Mouse (Mus musculus) layer of hippocampus, adult 2 months (tissue): Measurements from ENCODE around the gene Etl4. TPM values are rescaled to one million over a fixed set of nuclear protein-coding genes. Genes with fewer than 3 reads are reported as not detected.
A peak's percentile ranks its signal among the peaks of the same experiment; 100 is the strongest.

Source experiments
- DNase-seq, 2 experiments: peaks; one replicate each; pipeline ENCODE4 v3.0.0; 2022; ENCODE audit warnings: low spot score in 2 of 2
- H3K27ac ChIP-seq: fragments of 200-600 bp; 2 replicates; pipeline ENCODE4 v1.8.1; 2022
- H3K4me3 ChIP-seq: fragments of 200-600 bp; 2 replicates; pipeline ENCODE4 v1.8.1; 2022; ENCODE audit warnings: mild to moderate bottlenecking
- CTCF ChIP-seq: fragments of 200-600 bp; conservative IDR thresholded peaks from 2 replicates; pipeline ENCODE4 v1.8.1; 2022; ENCODE audit warnings: antibody characterized with exemption, mild to moderate bottlenecking, moderate library complexity
- total RNA-seq, 2 experiments: library from RNA; stranded (reverse); gene quantifications; 2 replicates each; pipeline ENCODE4 v1.2.3; 2021

Gene Etl4
- total RNA-seq, 2 experiments from 2014 or later: 68.4 to 75.9 TPM

DNA sequence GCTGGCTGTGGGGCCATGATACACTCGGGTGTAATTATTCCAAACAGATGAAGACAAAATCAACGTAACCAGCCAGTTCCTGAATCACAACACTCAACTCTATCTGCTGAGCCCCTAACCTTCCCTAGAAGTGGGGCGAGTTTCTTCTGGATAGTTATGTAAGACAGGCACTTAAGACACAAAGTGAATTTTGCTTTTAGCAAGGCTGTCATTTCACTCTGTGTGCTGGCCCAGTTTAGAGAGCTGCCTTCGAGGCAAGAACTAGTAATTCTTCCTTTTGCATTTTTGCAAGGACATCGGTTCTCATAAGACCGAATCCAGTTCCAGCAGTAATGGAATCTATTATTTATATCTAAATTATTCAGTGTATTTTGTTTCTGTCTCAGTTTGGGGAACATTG is 487.4 kb downstream of the Etl4 start:
- no peak for TF ChIP-seq CTCF
- DNase-seq: no peak
- no peak overlapping the region for H3K4me3 ChIP-seq
- H3K27ac ChIP-seq: no peak overlapping the region

GRCm38 (mm10) chr2:20400556-20400955 is 491.0 kb downstream of the Etl4 start:
- no peak for TF ChIP-seq CTCF
- Histone ChIP-seq H3K27ac (no peak overlapping the region), H3K4me3 (no peak overlapping the region)
- DNase-seq: no peak

DNA sequence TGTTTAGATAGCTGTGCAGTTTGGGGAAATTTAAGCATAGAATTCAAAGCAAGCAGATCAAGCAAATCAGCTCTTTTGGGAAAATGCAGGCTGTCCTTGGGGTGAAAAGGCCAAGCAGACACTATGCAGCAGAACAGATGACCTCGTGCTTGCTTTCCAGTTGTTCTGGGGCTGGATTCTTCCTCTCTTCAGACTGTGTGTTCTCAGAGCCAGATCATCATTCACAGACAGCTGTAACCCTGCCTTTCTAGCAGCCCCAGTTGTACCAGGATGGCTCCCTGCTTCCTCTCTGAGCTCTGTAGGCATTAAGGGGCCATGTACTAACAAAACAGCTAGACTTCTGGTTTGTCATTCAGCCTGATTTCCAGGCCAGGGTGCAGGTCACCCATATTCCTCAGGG is 494.8 kb downstream of the Etl4 start:
- TF ChIP-seq CTCF: no peak
- H3K27ac ChIP-seq: no peak overlapping the region
- no peak for DNase-seq
- H3K4me3 ChIP-seq: no peak overlapping the region

GRCm38 (mm10) chr2:20407101-20407500 is 497.5 kb downstream of the Etl4 start:
- DNase-seq: peak; percentile 10 to 29
- Histone ChIP-seq H3K27ac (no peak overlapping the region), H3K4me3 (no peak overlapping the region)
- TF ChIP-seq CTCF: no peak

DNA sequence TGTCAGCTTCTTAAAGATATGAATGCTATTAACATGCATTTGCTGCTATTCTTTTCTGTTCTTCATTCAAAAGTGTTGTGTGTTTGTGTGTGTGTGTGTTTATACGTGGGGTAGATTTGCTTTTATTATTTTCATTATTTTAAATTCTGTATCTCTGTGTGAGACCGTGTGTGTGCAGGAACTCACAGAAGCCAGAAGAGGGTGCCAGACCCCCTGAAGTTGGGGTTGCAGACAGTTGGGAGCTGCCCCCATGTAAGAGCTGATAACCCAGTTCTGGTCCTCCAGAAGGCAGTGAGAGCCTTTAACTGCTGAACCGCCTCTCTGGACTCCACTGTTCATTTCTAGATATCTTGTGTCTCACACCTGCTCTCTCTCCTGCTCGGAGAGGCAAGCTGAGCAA is 505.3 kb downstream of the Etl4 start:
- Histone ChIP-seq H3K27ac (no peak overlapping the region), H3K4me3 (no peak overlapping the region)
- no peak for DNase-seq
- peak; percentile 13; the same call in 1 of the 2 replicates for TF ChIP-seq CTCF

DNA sequence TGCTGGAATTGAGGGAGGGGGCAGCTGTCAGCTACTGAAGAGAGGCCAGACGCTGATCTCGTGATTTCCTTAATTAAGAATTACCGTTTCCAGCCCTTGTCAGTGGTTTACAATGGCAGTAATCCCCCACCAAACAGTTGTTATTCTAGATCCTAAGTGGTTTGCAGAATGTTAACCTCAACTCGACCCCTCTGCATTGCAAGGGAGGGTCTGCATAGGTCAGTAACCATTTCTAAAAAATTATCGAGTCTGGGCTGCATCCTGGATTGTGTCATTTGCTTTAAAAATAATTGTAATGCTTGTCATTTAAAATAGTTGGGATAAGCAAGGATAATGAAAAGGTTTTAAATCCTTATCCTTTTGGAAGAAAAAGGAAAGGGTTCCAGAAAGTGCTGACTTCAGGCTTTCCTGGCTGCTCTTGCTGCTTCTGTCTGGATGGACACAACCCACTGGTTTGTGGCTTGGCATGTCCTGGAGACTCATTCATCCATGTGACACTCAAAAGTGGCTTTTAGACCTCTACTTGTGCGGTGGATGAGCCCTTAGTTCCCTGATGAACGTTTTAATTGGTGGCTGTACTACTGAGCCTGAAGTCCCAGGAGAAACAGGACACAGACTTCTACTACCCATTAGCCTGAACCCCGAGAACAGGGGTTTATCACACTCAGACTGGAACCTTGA is 507.5 kb downstream of the Etl4 start:
- H3K27ac ChIP-seq: no peak overlapping the region
- H3K4me3 ChIP-seq: no peak overlapping the region
- TF ChIP-seq CTCF: no peak
- DNase-seq: no peak

DNA sequence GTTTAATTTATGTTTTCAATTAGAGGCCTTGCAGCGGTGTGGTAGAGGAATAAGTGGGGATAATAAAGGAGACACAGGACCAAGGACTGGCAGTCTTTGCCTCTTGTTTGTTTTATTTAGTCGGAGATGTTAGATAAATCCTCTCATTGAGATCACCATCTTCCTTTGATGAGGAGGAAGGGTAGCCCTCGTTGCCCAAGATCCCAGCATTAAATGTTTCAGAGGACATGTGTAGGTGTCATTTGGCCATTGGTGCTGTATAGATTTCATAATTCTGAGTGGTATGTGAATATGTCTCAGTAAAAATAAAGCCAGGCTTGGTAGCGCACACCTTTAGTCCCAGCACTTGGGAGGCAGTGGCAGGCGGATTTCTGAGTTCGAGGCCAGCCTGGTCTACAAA is 508.4 kb downstream of the Etl4 start:
- no peak for TF ChIP-seq CTCF
- Histone ChIP-seq H3K27ac (no peak overlapping the region), H3K4me3 (no peak overlapping the region)
- no peak for DNase-seq

- DNase-seq: peak in 1 of 2 experiments; percentile 20
- H3K4me3 ChIP-seq: no peak overlapping the region
- H3K27ac ChIP-seq: no peak overlapping the region
- TF ChIP-seq CTCF: no peak
These were observed 510.4 kb downstream of the Etl4 start for GRCm38 (mm10) chr2:20419975-20420374.

DNA sequence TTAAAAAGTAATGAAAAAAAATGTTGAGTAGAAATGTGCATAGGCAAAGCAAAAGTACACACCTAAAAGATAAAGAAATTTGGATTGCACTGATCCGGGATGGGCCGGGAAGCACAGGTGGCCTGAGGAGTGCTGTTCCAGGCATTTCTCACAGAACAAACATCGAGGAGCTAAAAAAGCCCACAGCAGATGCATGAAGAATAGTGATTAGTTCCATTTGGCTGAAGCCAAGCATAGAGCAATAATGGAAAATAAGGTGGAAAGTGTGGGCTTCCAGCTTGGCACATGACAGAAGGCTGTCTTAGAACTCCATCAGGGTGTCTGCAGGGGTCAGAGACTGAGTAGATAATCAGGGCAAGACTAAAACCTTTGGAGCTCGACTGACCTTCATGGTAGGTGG is 512.7 kb downstream of the Etl4 start:
- Histone ChIP-seq H3K27ac (no peak overlapping the region), H3K4me3 (no peak overlapping the region)
- no peak for TF ChIP-seq CTCF
- DNase-seq: no peak

GRCm38 (mm10) chr2:20433656-20434055 is 524.1 kb downstream of the Etl4 start:
- Histone ChIP-seq H3K4me3 (no peak overlapping the region), H3K27ac (no peak overlapping the region)
- DNase-seq: no peak
- no peak for TF ChIP-seq CTCF

- no peak for TF ChIP-seq CTCF
- DNase-seq: no peak
- H3K4me3 ChIP-seq: no peak overlapping the region
- H3K27ac ChIP-seq: no peak overlapping the region
These were observed 526.0 kb downstream of the Etl4 start for GRCm38 (mm10) chr2:20435530-20435929.

DNA sequence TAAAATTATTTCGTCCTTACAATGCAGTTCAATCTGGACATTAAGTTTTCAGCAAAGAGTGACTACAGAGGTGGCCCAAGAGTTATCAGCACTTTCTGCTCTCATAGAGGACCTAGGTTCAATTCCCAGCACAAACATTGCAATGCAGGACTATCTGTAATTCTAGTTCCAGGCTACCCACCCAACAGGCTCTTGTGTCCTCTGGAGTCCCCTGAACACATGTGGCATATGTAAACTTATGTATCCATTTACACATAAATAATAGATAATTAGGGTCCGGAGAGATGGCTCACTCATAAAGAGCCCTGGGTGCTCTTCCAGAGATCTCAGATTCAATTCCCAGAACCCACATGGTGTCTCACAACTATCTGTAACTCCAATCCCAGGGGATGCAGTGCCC is 533.2 kb downstream of the Etl4 start:
- no peak for DNase-seq
- TF ChIP-seq CTCF: no peak
- Histone ChIP-seq H3K27ac (no peak overlapping the region), H3K4me3 (no peak overlapping the region)

- no peak overlapping the region for H3K27ac ChIP-seq
- DNase-seq: no peak
- no peak overlapping the region for H3K4me3 ChIP-seq
- no peak for TF ChIP-seq CTCF
These were observed 534.3 kb downstream of the Etl4 start for GRCm38 (mm10) chr2:20443671-20444440.
